ENCODE assay signal across 10 mouse cellular contexts in the genomic region with DNA sequence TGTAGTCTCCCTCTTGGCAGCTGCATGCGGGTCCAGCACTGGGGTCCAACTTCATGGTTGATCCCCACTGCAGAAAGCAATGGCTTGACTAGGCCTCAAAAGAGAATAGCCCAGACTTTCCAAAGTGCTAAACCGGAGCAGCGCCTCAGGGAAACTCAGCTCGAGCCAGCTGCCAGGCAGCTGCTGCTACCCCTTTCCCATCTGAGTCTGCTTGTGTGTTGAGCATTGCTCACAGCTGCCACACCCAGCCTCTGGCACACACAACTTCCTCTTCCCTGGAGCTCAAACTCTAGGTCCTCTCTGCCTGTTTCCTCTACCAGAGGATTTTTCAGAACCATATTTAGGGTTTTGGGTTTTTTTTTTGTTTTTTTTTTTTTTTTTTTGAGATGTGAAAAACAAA.
DNase-seq lines count a peak whose midpoint lies in the region; ATAC-seq lines count a peak whose summit lies in the region.
"Had no signal": no experiment of that assay in that cellular context is flagged by ENCODE, and none has a peak within 500 bp of the region (broad histone marks: within the 10 kb centered on the region; RNA-seq: fewer than 3 reads in every experiment).

No protein-coding gene starts in this region.

- WGBS in hindbrain, embryonic 13.5 days: 56% methylated on average over 4 of the region's 4 CpGs
- WGBS in hindbrain, embryonic 11.5 days: 65% methylated on average over 4 of the region's 4 CpGs
- 55% methylated on average over 4 of the region's 4 CpGs for WGBS in embryonic facial prominence, embryonic 12.5 days
- 50% methylated on average over 4 of the region's 4 CpGs for WGBS in limb, embryonic 13.5 days
- 77% methylated on average over 4 of the region's 4 CpGs for WGBS in forebrain, embryonic 14.5 days

- H3K9ac ChIP-seq in hindbrain, embryonic 13.5 days: no peak overlapping the region
- H3K9ac ChIP-seq in hindbrain, embryonic 11.5 days (ENCODE audit: low read depth, low read length): no peak overlapping the region
- H3K9ac ChIP-seq in embryonic facial prominence, embryonic 12.5 days: no peak overlapping the region
- H3K9ac ChIP-seq in limb, embryonic 13.5 days: no peak overlapping the region
- H3K9ac ChIP-seq in forebrain, embryonic 14.5 days (ENCODE audit: low read length): no peak overlapping the region

- no peak overlapping the region for H3K4me2 ChIP-seq in hindbrain, embryonic 13.5 days
- H3K4me2 ChIP-seq in hindbrain, embryonic 11.5 days (replicated peaks; ENCODE audit: low read depth, low read length): no peak overlapping the region
- H3K4me2 ChIP-seq in embryonic facial prominence, embryonic 12.5 days (replicated peaks): no peak overlapping the region
- no peak overlapping the region for H3K4me2 ChIP-seq in limb, embryonic 13.5 days (replicated peaks)
- no peak overlapping the region for H3K4me2 ChIP-seq in forebrain, embryonic 14.5 days (ENCODE audit: low read length)

- no peaks in the 10 kb centered on the region for H3K9me3 ChIP-seq in hindbrain, embryonic 13.5 days
- H3K9me3 ChIP-seq in hindbrain, embryonic 11.5 days (ENCODE audit: control insufficient read depth, low read length): no peaks in the 10 kb centered on the region
- H3K9me3 ChIP-seq in embryonic facial prominence, embryonic 12.5 days: no peaks in the 10 kb centered on the region
- H3K9me3 ChIP-seq in limb, embryonic 13.5 days: no peaks in the 10 kb centered on the region
- no peaks in the 10 kb centered on the region for H3K9me3 ChIP-seq in forebrain, embryonic 14.5 days (replicated peaks; ENCODE audit: control insufficient read depth, low read length)

- H3K36me3 ChIP-seq in hindbrain, embryonic 13.5 days: no peaks in the 10 kb centered on the region
- H3K36me3 ChIP-seq in hindbrain, embryonic 11.5 days (ENCODE audit: control insufficient read depth, insufficient read depth, low read length): no peaks in the 10 kb centered on the region
- H3K36me3 ChIP-seq in embryonic facial prominence, embryonic 12.5 days: no peaks in the 10 kb centered on the region
- H3K36me3 ChIP-seq in limb, embryonic 13.5 days: no peaks in the 10 kb centered on the region
- no peaks in the 10 kb centered on the region for H3K36me3 ChIP-seq in forebrain, embryonic 14.5 days (ENCODE audit: control insufficient read depth, insufficient read depth, low read length)

- DNase-seq in hindbrain, embryonic 11.5 days (ENCODE audit: low spot score): no peak
- DNase-seq in 3T3-L1 (ENCODE audit: low read depth, low spot score): peak; percentile 94
- no peak for DNase-seq in retina, embryonic 14.5 days (ENCODE audit: low spot score)
- DNase-seq in forebrain, embryonic 14.5 days (ENCODE audit: low spot score): no peak
- DNase-seq: thymus, postnatal 4 days had no signal

- H3K27me3 ChIP-seq in hindbrain, embryonic 13.5 days: no peaks in the 10 kb centered on the region
- H3K27me3 ChIP-seq in hindbrain, embryonic 11.5 days (ENCODE audit: control insufficient read depth, insufficient read depth, low read length): no peaks in the 10 kb centered on the region
- H3K27me3 ChIP-seq in embryonic facial prominence, embryonic 12.5 days: no peaks in the 10 kb centered on the region
- no peaks in the 10 kb centered on the region for H3K27me3 ChIP-seq in limb, embryonic 13.5 days
- H3K27me3 ChIP-seq in forebrain, embryonic 14.5 days (replicated peaks; ENCODE audit: control insufficient read depth, insufficient read depth, low read length): no peaks in the 10 kb centered on the region

- ATAC-seq in hindbrain, embryonic 13.5 days (ENCODE audit: low FRiP score): no peak
- ATAC-seq in hindbrain, embryonic 11.5 days (ENCODE audit: low FRiP score): no peak
- no peak for ATAC-seq in embryonic facial prominence, embryonic 12.5 days (ENCODE audit: insufficient number of reproducible peaks, insufficient read depth, low FRiP score, low TSS enrichment)
- ATAC-seq in limb, embryonic 13.5 days (ENCODE audit: low FRiP score, low read depth): 0 out of 2 replicates have a peak, but pooled peaks have one; percentile 51
- ATAC-seq in megakaryocyte-erythroid progenitor cell, adult 5-6 weeks (replicated peaks; ENCODE audit: low FRiP score, low TSS enrichment, poor library complexity, severe bottlenecking): no peak
- no peak for ATAC-seq in forebrain, embryonic 14.5 days

- peak overlapping the region; percentile 23; the same call in 1 of the 2 replicates for H3K27ac ChIP-seq in hindbrain, embryonic 13.5 days
- no peak overlapping the region for H3K27ac ChIP-seq in hindbrain, embryonic 11.5 days (ENCODE audit: low read depth, low read length)
- H3K27ac ChIP-seq in embryonic facial prominence, embryonic 12.5 days: 0 out of 2 replicates have a peak overlapping the region, but pooled peaks have one; percentile 41
- H3K27ac ChIP-seq in limb, embryonic 13.5 days: no peak overlapping the region
- no peak overlapping the region for H3K27ac ChIP-seq in forebrain, embryonic 14.5 days (ENCODE audit: low read depth, low read length)

- no peak overlapping the region for H3K4me3 ChIP-seq in hindbrain, embryonic 13.5 days
- no peak overlapping the region for H3K4me3 ChIP-seq in hindbrain, embryonic 11.5 days (ENCODE audit: low read depth, low read length)
- no peak overlapping the region for H3K4me3 ChIP-seq in embryonic facial prominence, embryonic 12.5 days
- H3K4me3 ChIP-seq in limb, embryonic 13.5 days: no peak overlapping the region
- no peak overlapping the region for H3K4me3 ChIP-seq in forebrain, embryonic 14.5 days (ENCODE audit: low read depth, low read length)
- H3K4me3 ChIP-seq: erythroblast, embryonic 14.5 days had no signal

- H3K4me1 ChIP-seq in hindbrain, embryonic 13.5 days (replicated peaks): no peaks in the 10 kb centered on the region
- H3K4me1 ChIP-seq in hindbrain, embryonic 11.5 days (replicated peaks; ENCODE audit: control insufficient read depth, insufficient read depth, low read length): no peaks in the 10 kb centered on the region
- H3K4me1 ChIP-seq in embryonic facial prominence, embryonic 12.5 days: 0 out of 2 replicates have a peak, but pooled peaks cover 8% of the 10 kb centered on the region
- H3K4me1 ChIP-seq in limb, embryonic 13.5 days: peaks cover 4% of the 10 kb centered on the region
- no peaks in the 10 kb centered on the region for H3K4me1 ChIP-seq in forebrain, embryonic 14.5 days (ENCODE audit: control insufficient read depth, insufficient read depth, low read length)

Comparison
In these comparisons a context has a peak if more than half of its experiments do, and no peak if none do; other contexts are left out.
1. H3K27ac ChIP-seq: peak in hindbrain, embryonic 13.5 days (single experiment) and embryonic facial prominence, embryonic 12.5 days (single experiment); none in hindbrain, embryonic 11.5 days (single experiment), limb, embryonic 13.5 days (single experiment) and forebrain, embryonic 14.5 days (single experiment).